Mouse (Mus musculus): Measurements from ENCODE around the gene Proz. TPM values are rescaled to one million over a fixed set of nuclear protein-coding genes. Genes with fewer than 3 reads are reported as not detected.

The Proz gene
- polyA plus RNA-seq, 1 experiment: 0.06 TPM

GRCm38 (mm10) chr8:13120882-13121665 lies 60.4 kb downstream of the Proz start:
- TF ChIP-seq CTCF (IDR thresholded peaks at IDR 0.05; ENCODE audit: extremely low read depth, insufficient read depth, low read length): no peak
- TF ChIP-seq POLR2A (IDR thresholded peaks at IDR 0.05; ENCODE audit: extremely low read depth, insufficient read depth, low read length): no peak
- Histone ChIP-seq H3K27ac (ENCODE audit: insufficient read depth, low read length) (no peak overlapping the region), H3K4me1 (ENCODE audit: control insufficient read depth, insufficient read depth, low read length) (0 out of 2 replicates have a peak, but pooled peaks cover 1% of the 10 kb centered on the region), H3K4me3 (ENCODE audit: insufficient read depth, low read length) (no peak overlapping the region)

DNA sequence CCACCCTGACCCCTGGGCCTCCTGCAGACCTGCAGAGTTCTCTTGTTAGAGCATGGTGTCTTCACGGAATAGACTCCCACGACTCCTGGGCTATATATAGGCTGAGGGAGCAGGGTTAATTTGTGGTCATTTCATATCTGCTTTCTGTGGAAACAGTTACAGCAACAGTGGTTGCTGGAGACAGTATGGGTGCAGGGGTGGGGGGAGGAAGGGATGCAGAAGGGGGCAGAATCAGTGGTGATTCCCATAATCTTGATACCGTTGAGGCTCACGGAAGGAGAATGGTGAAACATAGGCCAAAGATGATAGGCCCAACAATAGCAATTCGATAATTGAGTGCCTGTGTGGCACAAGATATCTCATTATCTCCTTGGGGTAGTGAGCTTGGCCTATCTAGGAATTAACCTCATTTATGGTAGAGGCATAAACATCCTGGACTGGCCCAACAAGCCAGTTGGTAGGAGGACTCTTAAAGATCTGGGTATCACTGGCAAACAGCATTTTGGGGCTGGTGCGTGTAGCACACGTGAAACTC lies 62.2 kb downstream of the Proz start:
- TF ChIP-seq POLR2A (IDR thresholded peaks at IDR 0.05; ENCODE audit: extremely low read depth, insufficient read depth, low read length): no peak
- no peak for TF ChIP-seq CTCF (IDR thresholded peaks at IDR 0.05; ENCODE audit: extremely low read depth, insufficient read depth, low read length)
- 0 out of 2 replicates have a peak, but pooled peaks cover 1% of the 10 kb centered on the region for H3K4me1 ChIP-seq (ENCODE audit: control insufficient read depth, insufficient read depth, low read length)
- no peak overlapping the region for H3K27ac ChIP-seq (ENCODE audit: insufficient read depth, low read length)
- no peak overlapping the region for H3K4me3 ChIP-seq (ENCODE audit: insufficient read depth, low read length)

DNA sequence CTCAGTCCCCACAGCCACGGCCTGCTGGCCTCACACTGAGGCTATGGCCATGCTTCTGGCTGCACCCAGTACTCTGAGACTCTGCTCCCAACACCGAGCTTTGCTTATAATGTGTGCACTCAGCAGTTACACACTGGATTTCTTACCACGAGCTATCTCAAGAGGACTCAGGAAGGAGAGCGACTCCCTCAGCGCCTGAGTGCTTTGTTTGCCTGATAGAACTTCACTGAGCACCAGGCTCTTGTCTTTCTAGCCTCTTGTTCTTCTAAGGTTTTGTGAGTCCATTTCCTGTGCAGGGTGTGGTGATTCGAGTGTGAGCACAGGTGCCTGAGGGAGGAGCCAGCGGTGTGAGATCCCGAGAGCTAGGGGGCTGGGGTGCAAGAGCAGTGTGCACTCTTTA lies 64.2 kb downstream of the Proz start:
- TF ChIP-seq POLR2A (IDR thresholded peaks at IDR 0.05; ENCODE audit: extremely low read depth, insufficient read depth, low read length) (no peak), CTCF (IDR thresholded peaks at IDR 0.05; ENCODE audit: extremely low read depth, insufficient read depth, low read length) (no peak)
- Histone ChIP-seq H3K27ac (ENCODE audit: insufficient read depth, low read length) (no peak overlapping the region), H3K4me3 (ENCODE audit: insufficient read depth, low read length) (no peak overlapping the region), H3K4me1 (ENCODE audit: control insufficient read depth, insufficient read depth, low read length) (0 out of 2 replicates have a peak, but pooled peaks cover 1% of the 10 kb centered on the region)

Other genes starting within 250 kb of the Proz start
- gene Mcf2l, start 187.1 kb upstream of the Proz start, polyA plus RNA-seq (2012; rRNA removed): 144 and 148 TPM in 2 replicates
- gene F7, start 34.9 kb upstream of the Proz start, polyA plus RNA-seq (2012; rRNA removed): 0.11 and 0.13 TPM in 2 replicates
- gene F10, start 23.6 kb upstream of the Proz start, polyA plus RNA-seq (2012; rRNA removed): 0.06 TPM in 1 of 2 replicates, not detected in the other
- gene Pcid2, start 44.5 kb downstream of the Proz start, polyA plus RNA-seq (2012; rRNA removed): 32.8 and 36.1 TPM in 2 replicates
- 45.5 and 46.9 TPM in 2 replicates for gene Cul4a, start 44.7 kb downstream of the Proz start, polyA plus RNA-seq (2012; rRNA removed)
- gene Lamp1, start 98.2 kb downstream of the Proz start, polyA plus RNA-seq (2012; rRNA removed): 425 and 453 TPM in 2 replicates
- 6.5 and 6.7 TPM in 2 replicates for gene Grtp1, start 139.7 kb downstream of the Proz start, polyA plus RNA-seq (2012; rRNA removed)
- gene Adprhl1, start 193.2 kb downstream of the Proz start, polyA plus RNA-seq (2012; rRNA removed): 0.38 and 0.54 TPM in 2 replicates
- gene Dcun1d2, start 227.2 kb downstream of the Proz start, polyA plus RNA-seq (2012; rRNA removed): 56.4 TPM in 2 replicates
- gene Tmco3, start 227.3 kb downstream of the Proz start, polyA plus RNA-seq (2012; rRNA removed): 43.1 and 43.3 TPM in 2 replicates

All from cortical plate, adult 2 months (tissue).